In genomic region chr2:50822738-50823137, GRCm38 (mm10) we compare ENCODE assay signal across 25 mouse cellular contexts.
"Had no signal": no experiment of that assay in that cellular context is flagged by ENCODE, and none has a peak within 500 bp of the region (broad histone marks: within the 10 kb centered on the region; RNA-seq: fewer than 3 reads in every experiment).

No protein-coding gene starts in this region.

- H3K4me1 ChIP-seq: heart, embryonic 15.5 days; hindbrain, embryonic 13.5 days; hindbrain, embryonic 15.5 days had no signal

- H3K36me3 ChIP-seq: heart, embryonic 10.5 days; heart, embryonic 13.5 days; heart, embryonic 15.5 days; hindbrain, embryonic 13.5 days; hindbrain, embryonic 15.5 days; kidney, embryonic 15.5 days; limb, embryonic 13.5 days; limb, embryonic 15.5 days had no signal

- ATAC-seq: hindbrain, postnatal 0 days; intestine, embryonic 16.5 days had no signal

- H3K9me3 ChIP-seq: heart, embryonic 10.5 days; heart, embryonic 13.5 days; heart, embryonic 15.5 days; hindbrain, embryonic 13.5 days; hindbrain, embryonic 15.5 days; kidney, embryonic 15.5 days; limb, embryonic 13.5 days; limb, embryonic 15.5 days had no signal

- H3K27ac ChIP-seq: gastrocnemius, adult 2 months; heart, embryonic 10.5 days; heart, embryonic 13.5 days; heart, embryonic 15.5 days; hindbrain, embryonic 13.5 days; hindbrain, embryonic 15.5 days; hindbrain, postnatal 0 days; kidney, embryonic 15.5 days; kidney, postnatal 0 days; limb, embryonic 13.5 days; limb, embryonic 15.5 days had no signal

- H3K4me3 ChIP-seq: gastrocnemius, adult 2 months; heart, embryonic 10.5 days; heart, embryonic 13.5 days; heart, embryonic 15.5 days; hindbrain, embryonic 13.5 days; hindbrain, embryonic 15.5 days; kidney, embryonic 15.5 days; limb, embryonic 13.5 days; limb, embryonic 15.5 days had no signal

- H3K4me2 ChIP-seq: heart, embryonic 13.5 days; heart, embryonic 15.5 days; hindbrain, embryonic 13.5 days; hindbrain, embryonic 15.5 days; kidney, embryonic 15.5 days; limb, embryonic 13.5 days; limb, embryonic 15.5 days had no signal

- H3K27me3 ChIP-seq: heart, embryonic 13.5 days; heart, embryonic 15.5 days; hindbrain, embryonic 13.5 days; hindbrain, embryonic 15.5 days; kidney, embryonic 15.5 days; limb, embryonic 13.5 days; limb, embryonic 15.5 days had no signal

- H3K9ac ChIP-seq: heart, embryonic 13.5 days; heart, embryonic 15.5 days; hindbrain, embryonic 13.5 days; hindbrain, embryonic 15.5 days; kidney, embryonic 15.5 days; limb, embryonic 13.5 days; limb, embryonic 15.5 days had no signal

- DNase-seq: gastrocnemius, adult 2 months; gastrocnemius, postnatal 10 days; gastrocnemius, postnatal 25 days; heart, adult 18-20 months; heart, postnatal 14 days; heart, postnatal 36 days; kidney, adult 11 months; kidney, adult 2 months; kidney, adult 9 months; kidney, postnatal 14 days; kidney, postnatal 36 days; layer of hippocampus, adult 9-11 months; layer of hippocampus, postnatal 36 days; left cerebral cortex, postnatal 4 days had no signal
